Mouse (Mus musculus) neural tube, embryonic 11.5 days (tissue): Measurements from ENCODE around the gene Hcrt. TPM values are rescaled to one million over a fixed set of nuclear protein-coding genes. Genes with fewer than 3 reads are reported as not detected.
A peak's percentile ranks its signal among the peaks of the same experiment; 100 is the strongest.

Source experiments
- ATAC-seq: fragments of 200-750 bp; cut with Nextera tagmentation; 2 replicates; pipeline ENCODE4 v1.8.0; 2017; ENCODE audit warnings: moderate number of reproducible peaks, mild to moderate bottlenecking, moderate TSS enrichment, moderate library complexity; ENCODE audit not compliant: insufficient read depth, low FRiP score, low TSS enrichment
- DNase-seq: peaks from one replicate; pipeline ENCODE4 v3.0.0-alpha.2; 2015; ENCODE audit warnings: low spot score
- H3K27ac ChIP-seq: fragments of 300-500 bp; sonication (generic); 2 replicates; pipeline ENCODE4 v1.5.1; 2014; ENCODE audit warnings: low read depth, mild to moderate bottlenecking, low read length
- H3K27me3 ChIP-seq: fragments of 300-500 bp; sonication (generic); 2 replicates; pipeline ENCODE4 v1.6.1; 2014; ENCODE audit warnings: mild to moderate bottlenecking, low read length, mixed read lengths; ENCODE audit not compliant: control insufficient read depth, insufficient read depth
- H3K36me3 ChIP-seq: fragments of 300-500 bp; sonication (generic); 2 replicates; pipeline ENCODE4 v1.6.1; 2014; ENCODE audit warnings: mild to moderate bottlenecking, low read length, moderate library complexity, mixed read lengths; ENCODE audit not compliant: control insufficient read depth, insufficient read depth
- H3K4me1 ChIP-seq: fragments of 300-500 bp; sonication (generic); 2 replicates; pipeline ENCODE4 v1.6.1; 2014; ENCODE audit warnings: low read length, mixed read lengths; ENCODE audit not compliant: control insufficient read depth, insufficient read depth
- H3K4me2 ChIP-seq: fragments of 300-500 bp; sonication (generic); 2 replicates; pipeline ENCODE4 v1.6.1; 2014; ENCODE audit warnings: low read depth, mild to moderate bottlenecking, moderate library complexity
- H3K4me3 ChIP-seq: fragments of 300-500 bp; sonication (generic); 2 replicates; pipeline ENCODE4 v1.5.1; 2014; ENCODE audit warnings: low read depth, low read length
- H3K9ac ChIP-seq: fragments of 300-500 bp; sonication (generic); 2 replicates; pipeline ENCODE4 v1.6.1; 2014; ENCODE audit warnings: mild to moderate bottlenecking, low read length
- H3K9me3 ChIP-seq: fragments of 300-500 bp; sonication (generic); 2 replicates; pipeline ENCODE4 v1.6.1; 2016; ENCODE audit warnings: low read length; ENCODE audit not compliant: control insufficient read depth
- WGBS: fragments of 180-500 bp; shearing (Covaris S2); extraction: QIAGEN DNeasy Blood & Tissue Kit; methylation state at CpG from one replicate; pipeline ENCODE4 v1.1.7; 2014; 5-methylcytosine and 5-hydroxymethylcytosine counted together
- polyA plus RNA-seq: library from polyadenylated mRNA; unstranded; fragments of >200 nt; fragmentation: Nextera tagmentation; extraction: Ambion mirVana; gene quantifications from 2 replicates; pipeline ENCODE4 v1.2.1, GENCODE M21; 2014

The Hcrt gene
- polyA plus RNA-seq, result not detected in 2 replicates

DNA sequence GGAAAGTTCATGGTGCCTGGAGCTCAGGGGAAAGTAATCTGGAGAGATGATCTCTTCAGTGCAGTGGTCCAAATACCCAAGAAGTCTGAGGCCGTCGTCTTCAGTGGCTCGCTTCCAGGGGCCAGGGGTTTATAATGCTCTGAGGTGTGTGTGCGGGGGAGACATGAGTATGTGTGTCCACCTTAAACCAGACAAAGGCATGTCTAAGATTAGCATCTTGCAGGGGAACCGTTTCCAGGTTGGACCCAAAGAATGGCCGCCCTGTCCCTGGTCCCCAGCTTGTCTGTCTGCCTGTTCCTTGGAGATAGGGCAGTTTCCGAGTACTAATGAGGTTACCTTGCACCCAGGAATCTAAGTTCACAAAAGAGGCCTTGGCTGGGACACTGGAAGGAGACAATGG lies at the start of gene Hcrt:
Gene Hcrt, minus strand, starts transcription at position 101 of the 400 bp plus-strand sequence.
- Histone ChIP-seq H3K9me3 (no peaks in the 10 kb centered on the region), H3K27ac (no peak within 1 kb of the TSS), H3K4me2 (peak within 1 kb of the TSS; percentile 60), H3K9ac (peak within 1 kb of the TSS; percentile 52), H3K4me3 (peak within 1 kb of the TSS; percentile 37), H3K27me3 (peaks cover 16% of the 10 kb centered on the region), H3K4me1 (0 out of 2 replicates have a peak, but pooled peaks cover 4% of the 10 kb centered on the region), H3K36me3 (no peaks in the 10 kb centered on the region)
- DNase-seq (no peak), ATAC-seq (no peak)
- WGBS, result 84% methylated on average over 7 of the region's 7 CpGs

DNA sequence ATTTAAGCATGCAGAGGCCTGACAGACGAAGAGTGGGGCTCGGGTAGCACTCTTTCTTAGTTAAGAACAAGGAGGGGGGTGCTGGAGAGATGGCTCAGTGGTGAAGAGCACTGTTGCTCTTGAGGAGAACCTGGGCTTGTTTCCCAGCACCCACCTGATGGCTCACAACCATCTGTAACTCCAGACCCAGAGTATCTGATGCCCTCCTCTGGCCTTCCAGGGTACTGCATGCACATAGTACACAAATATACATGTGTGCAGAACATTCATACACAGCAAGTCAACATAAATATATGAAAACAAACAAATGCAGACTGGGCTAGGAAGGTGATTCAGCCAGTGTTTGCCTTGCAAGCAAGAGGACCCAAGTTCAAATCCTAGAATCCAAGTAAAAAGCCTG lies 48.4 kb upstream of the Hcrt start:
- 85% methylated on average over 2 of the region's 2 CpGs for WGBS
- H3K27ac ChIP-seq, result no peak overlapping the region
- ATAC-seq, result no peak

GRCm38 (mm10) chr11:100810516-100810915 lies 47.8 kb upstream of the Hcrt start:
- Histone ChIP-seq H3K4me2 (no peak overlapping the region), H3K4me3 (no peak overlapping the region), H3K27ac (no peak overlapping the region), H3K9me3 (no peaks in the 10 kb centered on the region), H3K9ac (no peak overlapping the region), H3K27me3 (no peaks in the 10 kb centered on the region), H3K4me1 (no peaks in the 10 kb centered on the region), H3K36me3 (no peaks in the 10 kb centered on the region)
- DNase-seq, result no peak
- no peak for ATAC-seq
- WGBS, result 74% methylated on average over 9 of the region's 9 CpGs

More for the DNA sequence above, 48.4 kb upstream of the Hcrt start:
- no peak overlapping the region for H3K4me3 ChIP-seq
- no peaks in the 10 kb centered on the region for H3K4me1 ChIP-seq
- no peak overlapping the region for H3K9ac ChIP-seq
- H3K36me3 ChIP-seq, result no peaks in the 10 kb centered on the region
- H3K9me3 ChIP-seq, result no peaks in the 10 kb centered on the region
- H3K4me2 ChIP-seq, result no peak overlapping the region
- DNase-seq, result no peak
- no peaks in the 10 kb centered on the region for H3K27me3 ChIP-seq

- WGBS, result 78% methylated on average over 20 of the region's 20 CpGs
- Histone ChIP-seq H3K9ac (no peak overlapping the region), H3K4me2 (no peak overlapping the region), H3K9me3 (no peaks in the 10 kb centered on the region), H3K27me3 (no peaks in the 10 kb centered on the region), H3K4me1 (no peaks in the 10 kb centered on the region), H3K36me3 (no peaks in the 10 kb centered on the region), H3K4me3 (no peak overlapping the region), H3K27ac (no peak overlapping the region)
- ATAC-seq (no peak), DNase-seq (no peak)
These were observed 43.9 kb upstream of the Hcrt start for GRCm38 (mm10) chr11:100806380-100807305.

DNA sequence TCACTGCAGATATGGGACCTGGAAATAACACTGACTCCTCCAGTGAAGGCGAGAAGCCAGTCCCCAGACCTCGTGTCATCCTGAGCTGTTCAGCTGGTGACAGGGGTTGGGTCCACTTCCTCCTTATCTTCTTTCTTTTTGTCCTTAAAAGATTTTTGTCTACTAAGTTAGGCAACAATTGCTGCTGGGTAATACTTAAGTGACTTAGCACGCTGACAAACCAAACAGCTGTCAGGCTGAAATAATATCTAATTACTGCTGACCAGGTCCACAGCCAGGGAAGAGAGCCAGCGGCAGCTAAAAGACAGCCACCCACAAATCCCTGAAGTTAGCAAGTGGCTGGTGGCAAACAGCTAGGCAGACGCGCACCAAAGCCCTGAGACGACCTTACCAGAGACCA lies 42.8 kb upstream of the Hcrt start:
- Histone ChIP-seq H3K4me1 (no peaks in the 10 kb centered on the region), H3K36me3 (no peaks in the 10 kb centered on the region), H3K9ac (no peak overlapping the region), H3K27ac (no peak overlapping the region), H3K27me3 (no peaks in the 10 kb centered on the region), H3K9me3 (no peaks in the 10 kb centered on the region), H3K4me3 (no peak overlapping the region), H3K4me2 (no peak overlapping the region)
- WGBS, result 83% methylated on average over 7 of the region's 7 CpGs
- DNase-seq (no peak), ATAC-seq (no peak)

DNA sequence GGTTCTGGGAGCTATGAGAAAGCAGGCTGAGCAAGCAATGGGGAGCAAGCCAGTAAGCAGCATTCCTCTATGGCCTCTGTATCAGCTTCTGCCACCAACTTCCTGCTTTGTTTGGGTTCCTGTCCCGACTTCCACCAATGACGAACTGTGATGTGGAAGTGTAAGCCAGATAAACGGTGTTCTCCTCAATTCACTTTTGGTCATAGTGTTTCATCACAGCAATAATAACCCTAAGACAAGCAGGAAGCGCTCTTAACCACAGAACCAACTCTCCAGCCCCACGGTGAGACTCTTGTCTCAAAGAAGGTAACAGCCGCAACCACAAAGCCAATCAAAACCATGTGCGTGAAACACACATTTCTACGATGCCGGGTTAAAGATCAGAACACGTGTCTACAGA lies 41.7 kb upstream of the Hcrt start:
- ATAC-seq (no peak), DNase-seq (no peak)
- Histone ChIP-seq H3K4me1 (0 out of 2 replicates have a peak, but pooled peaks cover 1% of the 10 kb centered on the region), H3K9ac (no peak overlapping the region), H3K27me3 (no peaks in the 10 kb centered on the region), H3K4me2 (no peak overlapping the region), H3K9me3 (no peaks in the 10 kb centered on the region), H3K36me3 (no peaks in the 10 kb centered on the region), H3K27ac (no peak overlapping the region), H3K4me3 (no peak overlapping the region)
- WGBS, result 95% methylated on average over 10 of the region's 10 CpGs

DNA sequence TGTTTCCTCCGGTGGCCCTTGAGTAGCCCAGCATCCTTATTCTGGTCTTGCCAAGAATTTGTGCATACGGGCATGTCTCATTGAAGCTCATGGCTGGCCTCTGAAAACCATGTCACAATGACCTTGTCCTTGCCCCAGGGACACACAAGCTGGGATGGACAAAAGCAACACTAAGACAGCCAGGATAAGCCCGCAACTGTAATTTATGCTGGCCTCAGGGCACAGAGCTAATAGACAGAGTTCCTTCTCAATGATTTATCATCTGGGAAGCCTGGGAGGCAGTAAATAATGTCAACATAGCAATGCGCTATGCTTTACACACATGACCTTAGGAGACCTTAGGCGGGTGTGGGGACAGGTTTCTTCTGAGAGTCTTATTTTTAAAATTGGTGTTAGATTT lies 36.7 kb upstream of the Hcrt start:
- H3K27me3 ChIP-seq, result no peaks in the 10 kb centered on the region
- no peak overlapping the region for H3K4me2 ChIP-seq
- no peaks in the 10 kb centered on the region for H3K9me3 ChIP-seq
- H3K27ac ChIP-seq, result 0 out of 2 replicates have a peak overlapping the region, but pooled peaks have one; percentile 20
- 51% methylated on average over 5 of the region's 5 CpGs for WGBS
- H3K4me1 ChIP-seq, result 0 out of 2 replicates have a peak, but pooled peaks cover 4% of the 10 kb centered on the region
- ATAC-seq, result no peak
- peak; percentile 44 for DNase-seq
- no peak overlapping the region for H3K4me3 ChIP-seq
- H3K36me3 ChIP-seq, result peaks cover 4% of the 10 kb centered on the region; the same call in 1 of the 2 replicates
- H3K9ac ChIP-seq, result no peak overlapping the region

- H3K27ac ChIP-seq, result no peak overlapping the region
- H3K9me3 ChIP-seq, result no peaks in the 10 kb centered on the region
- no peak for DNase-seq
- ATAC-seq, result no peak
- WGBS, result 65% methylated on average over 8 of the region's 8 CpGs
- H3K4me3 ChIP-seq, result no peak overlapping the region
- H3K4me2 ChIP-seq, result no peak overlapping the region
- no peak overlapping the region for H3K9ac ChIP-seq
- H3K36me3 ChIP-seq, result peaks cover 4% of the 10 kb centered on the region; the same call in 1 of the 2 replicates
- 0 out of 2 replicates have a peak, but pooled peaks cover 4% of the 10 kb centered on the region for H3K4me1 ChIP-seq
- H3K27me3 ChIP-seq, result no peaks in the 10 kb centered on the region
These were observed 33.9 kb upstream of the Hcrt start for GRCm38 (mm10) chr11:100796585-100796984.

- ATAC-seq (no peak), DNase-seq (no peak)
- no peak overlapping the region for H3K9ac ChIP-seq
- 96% methylated on average over 2 of the region's 2 CpGs for WGBS
- 0 out of 2 replicates have a peak, but pooled peaks cover 4% of the 10 kb centered on the region for H3K4me1 ChIP-seq
- no peak overlapping the region for H3K27ac ChIP-seq
- no peaks in the 10 kb centered on the region for H3K9me3 ChIP-seq
- no peak overlapping the region for H3K4me2 ChIP-seq
- H3K36me3 ChIP-seq, result peaks cover 4% of the 10 kb centered on the region; the same call in 1 of the 2 replicates
- no peaks in the 10 kb centered on the region for H3K27me3 ChIP-seq
- no peak overlapping the region for H3K4me3 ChIP-seq
These were observed 32.7 kb upstream of the Hcrt start for GRCm38 (mm10) chr11:100795386-100795785.
